Mouse (Mus musculus): ENCODE measurements around the gene Tcaf3. TPM values are rescaled to one million over a fixed set of nuclear protein-coding genes. Genes with fewer than 3 reads are reported as not detected.

Gene Tcaf3
- polyA plus RNA-seq (2011; ENCODE audit: insufficient read length, low read depth, missing spikeins): not detected in 2 replicates

- H3K27ac ChIP-seq (ENCODE audit: insufficient read depth, low read length): no peak within 1 kb of the TSS
- TF ChIP-seq CTCF (IDR thresholded peaks at IDR 0.05; ENCODE audit: borderline replicate concordance, insufficient read depth, low read length) (no peak), POLR2A (IDR thresholded peaks at IDR 0.05; ENCODE audit: low read depth, low read length) (no peak)
- H3K4me3 ChIP-seq (ENCODE audit: insufficient read depth, low read length): no peak within 1 kb of the TSS
- H3K4me1 ChIP-seq (ENCODE audit: control insufficient read depth, insufficient read depth, low read length): no peaks in the 10 kb centered on the region
These were observed at the start of gene Tcaf3 for GRCm38 (mm10) chr6:42597592-42597991. Gene Tcaf3, minus strand, starts transcription at chr6:42597692.

- H3K4me3 ChIP-seq (ENCODE audit: insufficient read depth, low read length): peak within 1 kb of the TSS; percentile 46
- TF ChIP-seq POLR2A (IDR thresholded peaks at IDR 0.05; ENCODE audit: low read depth, low read length) (peak; percentile 59), CTCF (IDR thresholded peaks at IDR 0.05; ENCODE audit: borderline replicate concordance, insufficient read depth, low read length) (peak; percentile 75)
- H3K4me1 ChIP-seq (ENCODE audit: control insufficient read depth, insufficient read depth, low read length): no peaks in the 10 kb centered on the region
These were observed 47.5 kb upstream of the Tcaf3 start, which contains the start of gene Tcaf2 for GRCm38 (mm10) chr6:42644912-42645549. Gene Tcaf2, minus strand, starts transcription at chr6:42645254.

DNA sequence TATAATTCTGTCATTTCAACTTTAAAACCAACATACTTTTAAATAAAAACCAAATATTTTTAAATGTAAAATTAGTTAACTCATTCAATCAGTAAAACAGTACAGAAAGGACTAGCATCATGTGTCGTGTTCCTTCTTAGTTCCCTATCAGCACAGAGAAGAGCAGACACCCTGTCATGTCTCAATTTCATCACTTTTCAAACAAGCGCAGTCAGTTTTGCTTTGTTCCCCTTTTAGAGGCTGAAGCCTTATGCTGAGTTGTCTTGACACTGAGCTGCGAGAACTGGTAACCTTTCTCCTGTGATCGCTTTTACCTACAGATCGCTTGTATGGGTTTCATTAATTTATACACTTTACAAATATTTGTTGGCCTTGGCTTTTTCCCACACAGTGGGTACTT is 36.9 kb upstream of the Tcaf3 start:
- Histone ChIP-seq H3K4me3 (ENCODE audit: insufficient read depth, low read length) (no peak overlapping the region), H3K4me1 (ENCODE audit: control insufficient read depth, insufficient read depth, low read length) (no peaks in the 10 kb centered on the region), H3K27ac (ENCODE audit: insufficient read depth, low read length) (no peak overlapping the region)
- no peak for TF ChIP-seq CTCF (IDR thresholded peaks at IDR 0.05; ENCODE audit: borderline replicate concordance, insufficient read depth, low read length)
- TF ChIP-seq POLR2A (IDR thresholded peaks at IDR 0.05; ENCODE audit: low read depth, low read length): no peak

More at GRCm38 (mm10) chr6:42644912-42645549, 47.5 kb upstream of the Tcaf3 start, which contains the start of gene Tcaf2:
- no peak within 1 kb of the TSS for H3K27ac ChIP-seq (ENCODE audit: insufficient read depth, low read length)

DNA sequence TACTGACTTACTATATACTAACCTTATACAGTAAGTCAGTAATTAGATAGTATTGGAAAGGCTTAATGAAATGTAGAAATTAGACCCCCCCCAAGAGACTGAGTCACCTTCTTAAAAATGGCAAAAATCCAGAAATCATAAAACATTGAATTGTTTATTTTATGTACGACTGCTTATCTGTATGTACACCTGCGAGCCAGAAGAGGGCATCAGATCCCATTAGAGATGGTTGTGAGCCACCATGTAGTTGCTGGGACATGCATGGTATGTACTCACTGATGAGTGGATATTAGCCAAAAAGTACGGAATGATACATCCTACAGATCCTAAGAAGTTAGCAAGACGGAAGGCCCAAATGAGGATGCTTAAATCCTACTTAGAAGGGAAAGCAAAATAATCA is 33.9 kb upstream of the Tcaf3 start:
- H3K4me3 ChIP-seq (ENCODE audit: insufficient read depth, low read length): no peak overlapping the region
- H3K4me1 ChIP-seq (ENCODE audit: control insufficient read depth, insufficient read depth, low read length): no peaks in the 10 kb centered on the region
- TF ChIP-seq POLR2A (IDR thresholded peaks at IDR 0.05; ENCODE audit: low read depth, low read length) (no peak), CTCF (IDR thresholded peaks at IDR 0.05; ENCODE audit: borderline replicate concordance, insufficient read depth, low read length) (no peak)
- H3K27ac ChIP-seq (ENCODE audit: insufficient read depth, low read length): no peak overlapping the region

GRCm38 (mm10) chr6:42616904-42617303 is 19.4 kb upstream of the Tcaf3 start:
- TF ChIP-seq CTCF (IDR thresholded peaks at IDR 0.05; ENCODE audit: borderline replicate concordance, insufficient read depth, low read length) (no peak), POLR2A (IDR thresholded peaks at IDR 0.05; ENCODE audit: low read depth, low read length) (no peak)
- no peak overlapping the region for H3K27ac ChIP-seq (ENCODE audit: insufficient read depth, low read length)
- no peaks in the 10 kb centered on the region for H3K4me1 ChIP-seq (ENCODE audit: control insufficient read depth, insufficient read depth, low read length)
- H3K4me3 ChIP-seq (ENCODE audit: insufficient read depth, low read length): no peak overlapping the region

DNA sequence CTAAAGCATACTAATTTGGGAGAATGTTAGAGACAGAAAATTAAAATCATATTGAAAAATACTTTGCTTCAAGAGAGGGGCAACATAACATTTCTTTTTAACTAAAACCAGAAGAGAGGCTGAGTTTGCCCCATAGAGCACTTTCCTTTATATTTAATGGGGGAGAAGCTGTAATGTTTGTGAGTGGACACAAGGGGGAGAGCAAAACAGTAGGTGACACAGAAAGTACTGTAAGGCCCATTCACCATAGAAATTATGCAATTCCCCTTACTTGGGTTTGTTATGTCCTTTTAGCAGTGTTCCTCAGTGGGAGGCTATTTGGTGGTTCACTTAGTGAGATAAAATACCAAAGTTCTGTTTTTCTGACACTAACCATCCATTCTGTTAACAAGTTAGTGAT is 14.7 kb upstream of the Tcaf3 start:
- Histone ChIP-seq H3K27ac (ENCODE audit: insufficient read depth, low read length) (no peak overlapping the region), H3K4me1 (ENCODE audit: control insufficient read depth, insufficient read depth, low read length) (no peaks in the 10 kb centered on the region), H3K4me3 (ENCODE audit: insufficient read depth, low read length) (no peak overlapping the region)
- TF ChIP-seq POLR2A (IDR thresholded peaks at IDR 0.05; ENCODE audit: low read depth, low read length) (no peak), CTCF (IDR thresholded peaks at IDR 0.05; ENCODE audit: borderline replicate concordance, insufficient read depth, low read length) (no peak)

DNA sequence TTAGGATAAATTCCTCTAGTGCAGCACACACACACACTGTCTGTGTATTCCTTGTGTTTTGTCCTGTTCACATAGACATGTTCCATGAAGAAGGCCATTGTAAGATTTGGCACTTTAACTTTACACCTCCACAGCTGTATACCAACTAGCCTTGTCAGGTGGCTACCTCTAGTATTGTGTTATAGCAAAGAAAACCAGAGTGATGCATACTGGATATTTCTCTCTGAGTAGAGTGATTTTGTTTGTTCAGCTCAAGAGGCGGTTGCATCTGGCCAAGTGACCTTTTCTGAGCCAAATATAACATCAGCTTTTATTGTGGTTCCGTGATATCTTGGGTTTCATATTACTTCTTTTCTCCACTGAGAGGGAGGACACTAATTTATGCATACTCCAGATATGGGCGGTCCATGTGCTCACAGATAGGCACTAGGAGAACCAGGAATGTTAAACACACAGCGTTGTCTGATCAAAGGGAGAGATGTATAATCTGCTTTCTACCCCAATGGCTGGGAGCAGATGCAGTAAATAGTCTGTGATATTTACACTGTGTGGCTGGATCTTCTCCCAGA is 13.5 kb upstream of the Tcaf3 start:
- H3K27ac ChIP-seq (ENCODE audit: insufficient read depth, low read length): no peak overlapping the region
- H3K4me3 ChIP-seq (ENCODE audit: insufficient read depth, low read length): no peak overlapping the region
- TF ChIP-seq POLR2A (IDR thresholded peaks at IDR 0.05; ENCODE audit: low read depth, low read length): no peak
- no peak for TF ChIP-seq CTCF (IDR thresholded peaks at IDR 0.05; ENCODE audit: borderline replicate concordance, insufficient read depth, low read length)
- H3K4me1 ChIP-seq (ENCODE audit: control insufficient read depth, insufficient read depth, low read length): no peaks in the 10 kb centered on the region

- Histone ChIP-seq H3K27ac (ENCODE audit: insufficient read depth, low read length) (no peak overlapping the region), H3K4me1 (ENCODE audit: control insufficient read depth, insufficient read depth, low read length) (no peaks in the 10 kb centered on the region), H3K4me3 (ENCODE audit: insufficient read depth, low read length) (no peak overlapping the region)
- TF ChIP-seq POLR2A (IDR thresholded peaks at IDR 0.05; ENCODE audit: low read depth, low read length) (no peak), CTCF (IDR thresholded peaks at IDR 0.05; ENCODE audit: borderline replicate concordance, insufficient read depth, low read length) (no peak)
These were observed 4.2 kb downstream of the Tcaf3 start for GRCm38 (mm10) chr6:42593138-42593882.

- Histone ChIP-seq H3K4me1 (ENCODE audit: control insufficient read depth, insufficient read depth, low read length) (peaks cover 3% of the 10 kb centered on the region), H3K4me3 (ENCODE audit: insufficient read depth, low read length) (no peak overlapping the region), H3K27ac (ENCODE audit: insufficient read depth, low read length) (no peak overlapping the region)
- TF ChIP-seq CTCF (IDR thresholded peaks at IDR 0.05; ENCODE audit: borderline replicate concordance, insufficient read depth, low read length) (no peak), POLR2A (IDR thresholded peaks at IDR 0.05; ENCODE audit: low read depth, low read length) (no peak)
These were observed 10.9 kb downstream of the Tcaf3 start for GRCm38 (mm10) chr6:42586569-42586968.

GRCm38 (mm10) chr6:42583488-42583872 is 14.0 kb downstream of the Tcaf3 start:
- TF ChIP-seq POLR2A (IDR thresholded peaks at IDR 0.05; ENCODE audit: low read depth, low read length) (no peak), CTCF (IDR thresholded peaks at IDR 0.05; ENCODE audit: borderline replicate concordance, insufficient read depth, low read length) (peak; percentile 31; the same call in 1 of the 2 replicates)
- no peak overlapping the region for H3K4me3 ChIP-seq (ENCODE audit: insufficient read depth, low read length)
- H3K4me1 ChIP-seq (ENCODE audit: control insufficient read depth, insufficient read depth, low read length): peaks cover 3% of the 10 kb centered on the region
- peak overlapping the region; percentile 92 for H3K27ac ChIP-seq (ENCODE audit: insufficient read depth, low read length)

Data from embryonic fibroblast, embryonic 13.5 days (primary cell).